Mouse (Mus musculus): ENCODE measurements at regions not wholly inside any gene's neighbourhood (a gene's known extent, or its start where the extent isn't known, plus 50 kb on each side); places are given as distances from the start of the nearest gene placed in this dataset.

- WGBS = 83% methylated on average over 3 of the region's 3 CpGs
- no peak for ATAC-seq (replicated peaks; ENCODE audit: low FRiP score)
- H3K36me3 ChIP-seq (ENCODE audit: control insufficient read depth, insufficient read depth, low read length) = no peaks in the 10 kb centered on the region
- no peak overlapping the region for H3K9ac ChIP-seq (ENCODE audit: low read length)
- DNase-seq (ENCODE audit: low spot score) = no peak
- H3K27me3 ChIP-seq (ENCODE audit: control insufficient read depth, insufficient read depth, low read length) = no peaks in the 10 kb centered on the region
- H3K4me1 ChIP-seq (replicated peaks; ENCODE audit: control insufficient read depth, insufficient read depth, low read length) = no peaks in the 10 kb centered on the region; the same call in 1 of the 2 replicates
- H3K4me3 ChIP-seq (ENCODE audit: low read depth, low read length) = no peak overlapping the region
- H3K4me2 ChIP-seq (ENCODE audit: low read depth, low read length, severe bottlenecking) = no peak overlapping the region
- H3K9me3 ChIP-seq (ENCODE audit: control insufficient read depth, low read length) = no peaks in the 10 kb centered on the region
- no peak overlapping the region for H3K27ac ChIP-seq (ENCODE audit: low read depth, low read length)
These were observed 330.9 kb downstream of the Mllt3 start for GRCm38 (mm10) chr4:87702290-87702689.

DNA sequence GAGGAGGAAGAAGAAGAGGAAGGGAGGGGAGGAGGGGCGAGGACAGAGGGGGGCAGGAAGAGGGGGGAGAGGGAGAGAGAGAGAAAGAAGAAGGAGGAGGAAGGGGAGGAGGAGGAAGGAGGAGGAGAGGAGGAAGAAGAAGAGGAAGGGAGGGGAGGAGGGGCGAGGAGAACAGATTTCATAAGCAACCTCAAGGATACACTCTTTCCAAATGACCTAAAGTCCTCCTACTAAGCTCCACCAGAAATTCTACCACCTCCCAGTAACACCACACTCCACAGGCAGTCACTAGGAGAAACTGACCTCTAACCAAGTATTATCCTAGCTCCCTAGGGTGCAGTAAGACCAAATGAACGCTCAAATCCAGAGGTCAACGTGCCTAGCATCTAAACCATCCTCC is 332.1 kb downstream of the Mllt3 start:
- no peaks in the 10 kb centered on the region; the same call in 1 of the 2 replicates for H3K4me1 ChIP-seq (replicated peaks; ENCODE audit: control insufficient read depth, insufficient read depth, low read length)
- no peaks in the 10 kb centered on the region for H3K9me3 ChIP-seq (ENCODE audit: control insufficient read depth, low read length)
- DNase-seq (ENCODE audit: low spot score) (no peak), ATAC-seq (replicated peaks; ENCODE audit: low FRiP score) (no peak)
- no peak overlapping the region for H3K27ac ChIP-seq (ENCODE audit: low read depth, low read length)
- H3K4me2 ChIP-seq (ENCODE audit: low read depth, low read length, severe bottlenecking) = no peak overlapping the region
- no peak overlapping the region for H3K4me3 ChIP-seq (ENCODE audit: low read depth, low read length)
- no peaks in the 10 kb centered on the region for H3K36me3 ChIP-seq (ENCODE audit: control insufficient read depth, insufficient read depth, low read length)
- WGBS = 70% methylated on average over 4 of the region's 4 CpGs
- H3K27me3 ChIP-seq (ENCODE audit: control insufficient read depth, insufficient read depth, low read length) = no peaks in the 10 kb centered on the region
- H3K9ac ChIP-seq (ENCODE audit: low read length) = no peak overlapping the region

DNA sequence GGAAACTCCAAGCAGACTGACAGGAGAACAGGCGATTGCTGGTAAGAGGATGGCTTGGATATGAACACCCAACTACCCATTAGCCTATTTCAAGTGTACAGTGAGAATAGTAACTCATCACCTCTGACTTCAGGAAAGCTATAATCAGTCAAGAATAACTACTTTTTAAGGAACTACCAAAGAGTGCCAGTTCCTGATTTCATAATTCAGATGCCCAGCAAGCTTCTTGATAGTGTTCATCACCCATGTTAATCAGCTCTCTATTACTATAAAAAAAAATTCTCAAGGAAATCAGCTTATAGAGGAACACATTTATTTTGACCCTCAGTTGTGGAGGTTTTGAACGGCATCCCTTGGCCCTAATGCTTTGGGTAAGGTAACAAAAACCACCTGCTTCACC is 332.7 kb downstream of the Mllt3 start:
- no peak overlapping the region for H3K9ac ChIP-seq (ENCODE audit: low read length)
- ATAC-seq (replicated peaks; ENCODE audit: low FRiP score) (no peak), DNase-seq (ENCODE audit: low spot score) (no peak)
- H3K27me3 ChIP-seq (ENCODE audit: control insufficient read depth, insufficient read depth, low read length) = no peaks in the 10 kb centered on the region
- no peak overlapping the region for H3K4me2 ChIP-seq (ENCODE audit: low read depth, low read length, severe bottlenecking)
- H3K27ac ChIP-seq (ENCODE audit: low read depth, low read length) = no peak overlapping the region
- no peaks in the 10 kb centered on the region for H3K36me3 ChIP-seq (ENCODE audit: control insufficient read depth, insufficient read depth, low read length)
- H3K4me3 ChIP-seq (ENCODE audit: low read depth, low read length) = no peak overlapping the region
- no peaks in the 10 kb centered on the region; the same call in 1 of the 2 replicates for H3K4me1 ChIP-seq (replicated peaks; ENCODE audit: control insufficient read depth, insufficient read depth, low read length)
- no peaks in the 10 kb centered on the region for H3K9me3 ChIP-seq (ENCODE audit: control insufficient read depth, low read length)
- WGBS = 85% methylated on average over 2 of the region's 2 CpGs

GRCm38 (mm10) chr4:87699586-87699985 is 333.6 kb downstream of the Mllt3 start:
- 18% methylated on average over 4 of the region's 4 CpGs for WGBS

DNA sequence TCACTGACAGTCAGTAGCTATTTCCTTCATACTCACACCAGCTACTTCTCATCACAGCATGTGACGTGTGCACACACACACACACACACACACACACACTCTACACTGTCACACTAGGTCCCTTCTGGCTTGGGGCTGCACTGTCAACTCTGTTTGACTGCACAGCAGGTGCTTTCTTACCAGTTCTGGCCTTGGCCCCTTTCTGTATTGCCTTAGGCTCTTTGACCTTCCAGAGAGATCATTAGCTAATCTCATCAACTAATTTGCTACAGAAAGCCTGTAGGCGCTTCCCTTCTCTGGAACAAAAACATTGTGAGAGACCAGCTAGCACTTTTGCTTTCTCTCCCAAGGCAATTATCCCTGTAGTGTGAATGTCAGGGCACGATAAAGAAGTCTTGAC is 334.4 kb downstream of the Mllt3 start:
- H3K27ac ChIP-seq (ENCODE audit: low read depth, low read length) = no peak overlapping the region
- H3K27me3 ChIP-seq (ENCODE audit: control insufficient read depth, insufficient read depth, low read length) = no peaks in the 10 kb centered on the region
- no peak for DNase-seq (ENCODE audit: low spot score)
- no peaks in the 10 kb centered on the region for H3K9me3 ChIP-seq (ENCODE audit: control insufficient read depth, low read length)
- WGBS = 16% methylated on average over 3 of the region's 3 CpGs
- H3K4me3 ChIP-seq (ENCODE audit: low read depth, low read length) = no peak overlapping the region
- H3K4me2 ChIP-seq (ENCODE audit: low read depth, low read length, severe bottlenecking) = no peak overlapping the region
- no peak overlapping the region for H3K9ac ChIP-seq (ENCODE audit: low read length)
- no peaks in the 10 kb centered on the region for H3K36me3 ChIP-seq (ENCODE audit: control insufficient read depth, insufficient read depth, low read length)
- no peaks in the 10 kb centered on the region; the same call in 1 of the 2 replicates for H3K4me1 ChIP-seq (replicated peaks; ENCODE audit: control insufficient read depth, insufficient read depth, low read length)
- peak; percentile 53 for ATAC-seq (replicated peaks; ENCODE audit: low FRiP score)

More at GRCm38 (mm10) chr4:87699586-87699985, 333.6 kb downstream of the Mllt3 start:
- ATAC-seq (replicated peaks; ENCODE audit: low FRiP score) = no peak
- no peak overlapping the region for H3K4me3 ChIP-seq (ENCODE audit: low read depth, low read length)
- no peak overlapping the region for H3K27ac ChIP-seq (ENCODE audit: low read depth, low read length)
- no peak for DNase-seq (ENCODE audit: low spot score)
- no peaks in the 10 kb centered on the region for H3K36me3 ChIP-seq (ENCODE audit: control insufficient read depth, insufficient read depth, low read length)
- H3K9ac ChIP-seq (ENCODE audit: low read length) = no peak overlapping the region
- no peaks in the 10 kb centered on the region for H3K9me3 ChIP-seq (ENCODE audit: control insufficient read depth, low read length)
- H3K4me1 ChIP-seq (replicated peaks; ENCODE audit: control insufficient read depth, insufficient read depth, low read length) = no peaks in the 10 kb centered on the region; the same call in 1 of the 2 replicates
- no peaks in the 10 kb centered on the region for H3K27me3 ChIP-seq (ENCODE audit: control insufficient read depth, insufficient read depth, low read length)
- H3K4me2 ChIP-seq (ENCODE audit: low read depth, low read length, severe bottlenecking) = no peak overlapping the region

DNA sequence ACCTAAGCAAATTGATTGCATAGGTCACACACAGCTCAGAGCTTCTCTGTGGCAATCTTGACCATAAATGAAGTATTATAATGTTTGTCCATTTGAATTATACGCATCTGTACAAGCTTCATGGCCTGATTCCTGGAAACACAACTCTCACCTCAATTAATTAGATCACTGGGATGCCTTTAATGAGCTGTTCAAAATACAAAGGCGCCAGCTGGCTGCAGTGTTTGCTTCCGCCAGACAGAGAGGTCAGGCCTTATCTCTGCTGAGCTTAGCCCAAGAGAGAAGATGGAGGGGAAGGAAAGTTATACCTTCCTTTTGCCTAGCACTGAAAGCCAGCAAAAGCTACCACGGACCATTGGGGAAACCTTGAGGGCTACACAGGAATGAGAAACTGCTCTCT is 336.2 kb downstream of the Mllt3 start:
- no peak overlapping the region for H3K27ac ChIP-seq (ENCODE audit: low read depth, low read length)
- no peak overlapping the region for H3K9ac ChIP-seq (ENCODE audit: low read length)
- 69% methylated on average over 4 of the region's 4 CpGs for WGBS
- H3K4me1 ChIP-seq (replicated peaks; ENCODE audit: control insufficient read depth, insufficient read depth, low read length) = no peaks in the 10 kb centered on the region; the same call in 1 of the 2 replicates
- H3K27me3 ChIP-seq (ENCODE audit: control insufficient read depth, insufficient read depth, low read length) = no peaks in the 10 kb centered on the region
- ATAC-seq (replicated peaks; ENCODE audit: low FRiP score) (no peak), DNase-seq (ENCODE audit: low spot score) (no peak)
- H3K9me3 ChIP-seq (ENCODE audit: control insufficient read depth, low read length) = no peaks in the 10 kb centered on the region
- H3K36me3 ChIP-seq (ENCODE audit: control insufficient read depth, insufficient read depth, low read length) = no peaks in the 10 kb centered on the region
- no peak overlapping the region for H3K4me3 ChIP-seq (ENCODE audit: low read depth, low read length)
- no peak overlapping the region for H3K4me2 ChIP-seq (ENCODE audit: low read depth, low read length, severe bottlenecking)

GRCm38 (mm10) chr4:87695811-87696210 is 337.4 kb downstream of the Mllt3 start:
- DNase-seq (ENCODE audit: low spot score) (no peak), ATAC-seq (replicated peaks; ENCODE audit: low FRiP score) (no peak)
- no peak overlapping the region for H3K4me2 ChIP-seq (ENCODE audit: low read depth, low read length, severe bottlenecking)
- no peak overlapping the region for H3K9ac ChIP-seq (ENCODE audit: low read length)
- no peaks in the 10 kb centered on the region; the same call in 1 of the 2 replicates for H3K4me1 ChIP-seq (replicated peaks; ENCODE audit: control insufficient read depth, insufficient read depth, low read length)
- no peaks in the 10 kb centered on the region for H3K27me3 ChIP-seq (ENCODE audit: control insufficient read depth, insufficient read depth, low read length)
- no peak overlapping the region for H3K27ac ChIP-seq (ENCODE audit: low read depth, low read length)
- WGBS = 91% methylated on average over 5 of the region's 5 CpGs
- H3K9me3 ChIP-seq (ENCODE audit: control insufficient read depth, low read length) = no peaks in the 10 kb centered on the region
- no peak overlapping the region for H3K4me3 ChIP-seq (ENCODE audit: low read depth, low read length)
- H3K36me3 ChIP-seq (ENCODE audit: control insufficient read depth, insufficient read depth, low read length) = no peaks in the 10 kb centered on the region

GRCm38 (mm10) chr4:87692741-87693140 is 340.4 kb downstream of the Mllt3 start:
- H3K27ac ChIP-seq (ENCODE audit: low read depth, low read length) = no peak overlapping the region
- no peak overlapping the region for H3K4me3 ChIP-seq (ENCODE audit: low read depth, low read length)
- H3K36me3 ChIP-seq (ENCODE audit: control insufficient read depth, insufficient read depth, low read length) = no peaks in the 10 kb centered on the region
- DNase-seq (ENCODE audit: low spot score) = no peak
- H3K4me1 ChIP-seq (replicated peaks; ENCODE audit: control insufficient read depth, insufficient read depth, low read length) = no peaks in the 10 kb centered on the region
- no peak overlapping the region for H3K9ac ChIP-seq (ENCODE audit: low read length)
- H3K4me2 ChIP-seq (ENCODE audit: low read depth, low read length, severe bottlenecking) = no peak overlapping the region
- ATAC-seq (replicated peaks; ENCODE audit: low FRiP score) = no peak
- WGBS = 95% methylated on average over 2 of the region's 2 CpGs
- no peaks in the 10 kb centered on the region for H3K9me3 ChIP-seq (ENCODE audit: control insufficient read depth, low read length)
- no peaks in the 10 kb centered on the region for H3K27me3 ChIP-seq (ENCODE audit: control insufficient read depth, insufficient read depth, low read length)

DNA sequence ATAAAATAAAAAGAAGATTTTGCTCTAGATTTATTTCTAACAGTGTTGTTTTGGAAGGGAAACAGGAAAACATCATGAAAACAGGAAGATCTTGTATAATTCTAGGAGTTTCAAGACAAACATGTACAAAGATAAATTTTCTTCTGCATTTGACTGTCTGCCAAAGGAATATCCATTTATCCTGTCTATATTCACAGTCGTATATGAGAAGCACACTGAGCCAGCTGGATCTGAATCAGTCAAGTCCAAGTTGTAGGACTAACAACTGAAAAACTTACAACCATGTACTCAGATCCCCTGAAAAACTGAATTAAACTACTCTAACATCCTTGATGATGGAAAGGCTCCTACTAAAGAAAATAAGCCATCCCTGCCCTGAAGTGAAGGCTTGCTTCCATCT is 348.2 kb downstream of the Mllt3 start:
- Histone ChIP-seq H3K4me3 (ENCODE audit: low read depth, low read length) (no peak overlapping the region), H3K9ac (ENCODE audit: low read length) (no peak overlapping the region), H3K9me3 (ENCODE audit: control insufficient read depth, low read length) (no peaks in the 10 kb centered on the region), H3K27me3 (ENCODE audit: control insufficient read depth, insufficient read depth, low read length) (no peaks in the 10 kb centered on the region), H3K27ac (ENCODE audit: low read depth, low read length) (no peak overlapping the region), H3K4me1 (replicated peaks; ENCODE audit: control insufficient read depth, insufficient read depth, low read length) (no peaks in the 10 kb centered on the region), H3K36me3 (ENCODE audit: control insufficient read depth, insufficient read depth, low read length) (no peaks in the 10 kb centered on the region), H3K4me2 (ENCODE audit: low read depth, low read length, severe bottlenecking) (no peak overlapping the region)
- ATAC-seq (replicated peaks; ENCODE audit: low FRiP score) (no peak), DNase-seq (ENCODE audit: low spot score) (no peak)
- 89% methylated on average over 1 of the region's 1 CpGs for WGBS

Measured in forebrain, embryonic 11.5 days (tissue).